Mouse (Mus musculus): Measurements from ENCODE around the gene Haghl. TPM values are rescaled to one million over a fixed set of nuclear protein-coding genes. Genes with fewer than 3 reads are reported as not detected.

Haghl gene
- 59.7 and 80.7 TPM in 2 replicates for polyA plus RNA-seq (2016; fragmentation: Nextera tagmentation; extraction: Ambion mirVana)

GRCm38 (mm10) chr17:25785281-25785745 lies at the start of gene Haghl:
TSS of gene Haghl (minus strand) at chr17:25785673.
- DNase-seq (ENCODE audit: low spot score): peak; percentile 99
- H3K9me3 ChIP-seq (replicated peaks): no peaks in the 10 kb centered on the region
- WGBS: under 1% methylated on average over 23 of the region's 23 CpGs
- H3K4me1 ChIP-seq: peaks cover 30% of the 10 kb centered on the region
- peak within 1 kb of the TSS; percentile 79 for H3K4me3 ChIP-seq
- no peaks in the 10 kb centered on the region for H3K27me3 ChIP-seq (ENCODE audit: low read depth, poor library complexity, severe bottlenecking)
- H3K36me3 ChIP-seq: peaks cover 68% of the 10 kb centered on the region
- H3K27ac ChIP-seq: peak within 1 kb of the TSS; percentile 95

- no peak for DNase-seq (ENCODE audit: low spot score)
- H3K36me3 ChIP-seq: peaks cover 71% of the 10 kb centered on the region
- H3K27me3 ChIP-seq (ENCODE audit: low read depth, poor library complexity, severe bottlenecking): no peaks in the 10 kb centered on the region
- peak overlapping the region; percentile 95; the same call in 1 of the 2 replicates for H3K27ac ChIP-seq
- WGBS: 91% methylated on average over 12 of the region's 12 CpGs
- H3K4me1 ChIP-seq: peaks cover 87% of the 10 kb centered on the region
- H3K4me3 ChIP-seq: peak overlapping the region; percentile 77
- no peaks in the 10 kb centered on the region for H3K9me3 ChIP-seq (replicated peaks)
These were observed 49.2 kb upstream of the Haghl start for GRCm38 (mm10) chr17:25834595-25835222.

- WGBS: 55% methylated on average over 6 of the region's 6 CpGs
- H3K9me3 ChIP-seq (replicated peaks): no peaks in the 10 kb centered on the region
- H3K4me1 ChIP-seq: peaks cover 88% of the 10 kb centered on the region
- H3K36me3 ChIP-seq: peaks cover 69% of the 10 kb centered on the region
- H3K4me3 ChIP-seq: peak overlapping the region; percentile 77
- no peak for DNase-seq (ENCODE audit: low spot score)
- peak overlapping the region; percentile 95 for H3K27ac ChIP-seq
- no peaks in the 10 kb centered on the region for H3K27me3 ChIP-seq (ENCODE audit: low read depth, poor library complexity, severe bottlenecking)
These were observed 48.6 kb upstream of the Haghl start for GRCm38 (mm10) chr17:25833961-25834594.

- DNase-seq (ENCODE audit: low spot score): no peak
These were observed 47.8 kb upstream of the Haghl start, which contains the start of gene Stub1 for GRCm38 (mm10) chr17:25833291-25833663. TSS of gene Stub1 (minus strand) at chr17:25833404.

GRCm38 (mm10) chr17:25832436-25833290 lies 47.2 kb upstream of the Haghl start:
- Histone ChIP-seq H3K4me3 (peak overlapping the region; percentile 77), H3K4me1 (peaks cover 91% of the 10 kb centered on the region), H3K36me3 (peaks cover 61% of the 10 kb centered on the region), H3K27me3 (ENCODE audit: low read depth, poor library complexity, severe bottlenecking) (no peaks in the 10 kb centered on the region), H3K9me3 (replicated peaks) (no peaks in the 10 kb centered on the region), H3K27ac (peak overlapping the region; percentile 95)
- WGBS: under 1% methylated on average over 77 of the region's 77 CpGs
- DNase-seq (ENCODE audit: low spot score): peak; percentile 97

More at GRCm38 (mm10) chr17:25833291-25833663, 47.8 kb upstream of the Haghl start, which contains the start of gene Stub1:
- peaks cover 61% of the 10 kb centered on the region for H3K36me3 ChIP-seq
- WGBS: under 1% methylated on average over 24 of the region's 24 CpGs
- H3K27ac ChIP-seq: peak within 1 kb of the TSS; percentile 95
- H3K4me3 ChIP-seq: peak within 1 kb of the TSS; percentile 77
- no peaks in the 10 kb centered on the region for H3K27me3 ChIP-seq (ENCODE audit: low read depth, poor library complexity, severe bottlenecking)
- H3K9me3 ChIP-seq (replicated peaks): no peaks in the 10 kb centered on the region
- peaks cover 90% of the 10 kb centered on the region for H3K4me1 ChIP-seq

GRCm38 (mm10) chr17:25831451-25832281 lies 46.2 kb upstream of the Haghl start:
- no peaks in the 10 kb centered on the region for H3K27me3 ChIP-seq (ENCODE audit: low read depth, poor library complexity, severe bottlenecking)
- no peak for DNase-seq (ENCODE audit: low spot score)
- H3K9me3 ChIP-seq (replicated peaks): no peaks in the 10 kb centered on the region
- peaks cover 68% of the 10 kb centered on the region for H3K36me3 ChIP-seq
- peaks cover 89% of the 10 kb centered on the region for H3K4me1 ChIP-seq
- H3K4me3 ChIP-seq: peak overlapping the region; percentile 77
- 66% methylated on average over 21 of the region's 21 CpGs for WGBS
- peak overlapping the region; percentile 95 for H3K27ac ChIP-seq

- Histone ChIP-seq H3K27ac (no peak overlapping the region), H3K36me3 (peaks cover 69% of the 10 kb centered on the region), H3K9me3 (replicated peaks) (no peaks in the 10 kb centered on the region), H3K27me3 (ENCODE audit: low read depth, poor library complexity, severe bottlenecking) (no peaks in the 10 kb centered on the region), H3K4me1 (peaks cover 88% of the 10 kb centered on the region), H3K4me3 (peak overlapping the region; percentile 77)
- no peak for DNase-seq (ENCODE audit: low spot score)
- 87% methylated on average over 14 of the region's 14 CpGs for WGBS
These were observed 45.4 kb upstream of the Haghl start for GRCm38 (mm10) chr17:25830806-25831431.

GRCm38 (mm10) chr17:25830200-25830753 lies 44.8 kb upstream of the Haghl start:
- WGBS: 90% methylated on average over 4 of the region's 4 CpGs

GRCm38 (mm10) chr17:25829558-25830017 lies 44.1 kb upstream of the Haghl start:
- 43% methylated on average over 8 of the region's 8 CpGs for whole genome bisulfite sequencing
- H3K4me3 ChIP-seq: peak overlapping the region; percentile 77
- peak overlapping the region; percentile 93 for H3K27ac ChIP-seq
- no peaks in the 10 kb centered on the region for H3K9me3 ChIP-seq (replicated peaks)
- no peaks in the 10 kb centered on the region for H3K27me3 ChIP-seq (ENCODE audit: low read depth, poor library complexity, severe bottlenecking)
- peaks cover 88% of the 10 kb centered on the region for H3K4me1 ChIP-seq
- DNase-seq (ENCODE audit: low spot score): no peak
- peaks cover 63% of the 10 kb centered on the region for H3K36me3 ChIP-seq

More at GRCm38 (mm10) chr17:25830200-25830753, 44.8 kb upstream of the Haghl start:
- Histone ChIP-seq H3K4me3 (peak overlapping the region; percentile 77), H3K27ac (no peak overlapping the region), H3K36me3 (peaks cover 69% of the 10 kb centered on the region), H3K27me3 (ENCODE audit: low read depth, poor library complexity, severe bottlenecking) (no peaks in the 10 kb centered on the region), H3K9me3 (replicated peaks) (no peaks in the 10 kb centered on the region), H3K4me1 (peaks cover 88% of the 10 kb centered on the region)
- DNase-seq (ENCODE audit: low spot score): no peak

- Histone ChIP-seq H3K4me3 (peak within 1 kb of the TSS; percentile 77), H3K4me1 (peaks cover 88% of the 10 kb centered on the region), H3K27ac (peak within 1 kb of the TSS; percentile 93), H3K9me3 (replicated peaks) (no peaks in the 10 kb centered on the region), H3K27me3 (ENCODE audit: low read depth, poor library complexity, severe bottlenecking) (no peaks in the 10 kb centered on the region), H3K36me3 (peaks cover 60% of the 10 kb centered on the region)
- peak; percentile 90 for DNase-seq (ENCODE audit: low spot score)
- 2% methylated on average over 32 of the region's 32 CpGs for WGBS
These were observed 43.5 kb upstream of the Haghl start, which contains the start of gene Jmjd8 for GRCm38 (mm10) chr17:25828712-25829557. TSS of gene Jmjd8 (plus strand) at chr17:25828867.

- no peaks in the 10 kb centered on the region for H3K9me3 ChIP-seq (replicated peaks)
- H3K4me3 ChIP-seq: peak overlapping the region; percentile 77
- 82% methylated on average over 8 of the region's 8 CpGs for WGBS
- no peaks in the 10 kb centered on the region for H3K27me3 ChIP-seq (ENCODE audit: low read depth, poor library complexity, severe bottlenecking)
- peaks cover 86% of the 10 kb centered on the region for H3K4me1 ChIP-seq
- no peak for DNase-seq (ENCODE audit: low spot score)
- H3K27ac ChIP-seq: peak overlapping the region; percentile 93
- peaks cover 60% of the 10 kb centered on the region for H3K36me3 ChIP-seq
These were observed 42.7 kb upstream of the Haghl start for GRCm38 (mm10) chr17:25828223-25828594.

All from limb, embryonic 10.5 days (tissue).